ENCODE assay signal across 35 mouse cellular contexts in genomic region chr2:33280525-33280924, GRCm38 (mm10).
"Had no signal": no experiment of that assay in that cellular context is flagged by ENCODE, and none has a peak within 500 bp of the region (broad histone marks: within the 10 kb centered on the region; RNA-seq: fewer than 3 reads in every experiment).

No protein-coding gene starts in this region.

- H3K4me3 ChIP-seq: heart, embryonic 10.5 days; heart, embryonic 12.5 days; heart, embryonic 13.5 days; heart, embryonic 15.5 days; hindbrain, embryonic 10.5 days; hindbrain, embryonic 12.5 days; hindbrain, embryonic 13.5 days; hindbrain, embryonic 15.5 days; intestine, embryonic 15.5 days; kidney, embryonic 15.5 days; layer of hippocampus, adult 2 months had no signal

- H3K4me2 ChIP-seq: heart, embryonic 11.5 days; heart, embryonic 12.5 days; heart, embryonic 13.5 days; heart, embryonic 15.5 days; hindbrain, embryonic 12.5 days; hindbrain, embryonic 13.5 days; hindbrain, embryonic 14.5 days; hindbrain, embryonic 15.5 days; intestine, embryonic 15.5 days; kidney, embryonic 15.5 days had no signal

- ATAC-seq: hindbrain, embryonic 16.5 days; hindbrain, postnatal 0 days; inflammation-experienced regulatory T-cells, adult 6 months; intestine, embryonic 15.5 days; intestine, embryonic 16.5 days; intestine, postnatal 0 days had no signal

- H3K9me3 ChIP-seq: heart, embryonic 10.5 days; heart, embryonic 12.5 days; heart, embryonic 13.5 days; heart, embryonic 15.5 days; hindbrain, embryonic 10.5 days; hindbrain, embryonic 12.5 days; hindbrain, embryonic 13.5 days; hindbrain, embryonic 15.5 days; intestine, embryonic 15.5 days; kidney, embryonic 15.5 days had no signal

- H3K27ac ChIP-seq: heart, embryonic 10.5 days; heart, embryonic 13.5 days; heart, embryonic 15.5 days; hindbrain, embryonic 10.5 days; hindbrain, embryonic 12.5 days; hindbrain, embryonic 13.5 days; hindbrain, embryonic 14.5 days; hindbrain, embryonic 15.5 days; hindbrain, postnatal 0 days; intestine, embryonic 15.5 days; kidney, embryonic 15.5 days; kidney, postnatal 0 days; layer of hippocampus, adult 2 months had no signal

- H3K36me3 ChIP-seq: heart, embryonic 12.5 days; heart, embryonic 13.5 days; heart, embryonic 15.5 days; hindbrain, embryonic 15.5 days; intestine, embryonic 15.5 days; kidney, embryonic 15.5 days had no signal

- H3K4me1 ChIP-seq: hindbrain, embryonic 10.5 days; hindbrain, embryonic 12.5 days; hindbrain, embryonic 13.5 days; intestine, embryonic 15.5 days had no signal

- H3K27me3 ChIP-seq: heart, embryonic 13.5 days; heart, embryonic 15.5 days; hindbrain, embryonic 12.5 days; hindbrain, embryonic 13.5 days; hindbrain, embryonic 15.5 days; intestine, embryonic 15.5 days; kidney, embryonic 15.5 days had no signal

- H3K9ac ChIP-seq: heart, embryonic 12.5 days; heart, embryonic 13.5 days; heart, embryonic 15.5 days; hindbrain, embryonic 12.5 days; hindbrain, embryonic 13.5 days; hindbrain, embryonic 14.5 days; hindbrain, embryonic 15.5 days; intestine, embryonic 15.5 days; kidney, embryonic 15.5 days had no signal

- DNase-seq: heart, postnatal 10 days; heart, postnatal 14 days; heart, postnatal 36 days; heart, postnatal 4 days; kidney, adult 11 months; kidney, adult 18-20 months; kidney, adult 2 months; kidney, adult 8-10 months; kidney, adult 9 months; kidney, postnatal 10 days; kidney, postnatal 14 days; kidney, postnatal 25 days; kidney, postnatal 36 days; kidney, postnatal 4 days; layer of hippocampus, adult 9-11 months; layer of hippocampus, postnatal 36 days had no signal
